Mouse (Mus musculus): ENCODE results near the gene Btbd3.

- TF ChIP-seq CTCF (IDR thresholded peaks at IDR 0.05; ENCODE audit: low read depth, low read length) = no peak
- TF ChIP-seq POLR2A (IDR thresholded peaks at IDR 0.05; ENCODE audit: borderline replicate concordance, low read depth, low read length) = no peak
Measured at GRCm38 (mm10) chr2:138503866-138504380, 247.6 kb downstream of the Btbd3 start.

Data from bone marrow macrophage, adult 2 months (primary cell).